Mouse (Mus musculus) myocyte (in vitro differentiated cells): ENCODE measurements at regions not wholly inside any gene's neighbourhood (a gene's known extent, or its start where the extent isn't known, plus 50 kb on each side); places are given as distances from the start of the nearest gene placed in this dataset.

Experiments
- H3K27me3 ChIP-seq: one replicate; pipeline ENCODE4 v1.6.1; 2011; ENCODE audit not compliant: control insufficient read depth, insufficient read depth, insufficient read length
- H3K36me3 ChIP-seq: one replicate; pipeline ENCODE4 v1.6.1; 2011; ENCODE audit not compliant: control insufficient read depth, insufficient read depth
- H3K4me2 ChIP-seq: one replicate; pipeline ENCODE4 v1.6.1; 2011; ENCODE audit warnings: low read depth, control low read depth
- H3K4me3 ChIP-seq: one replicate; pipeline ENCODE4 v1.5.1; 2011; ENCODE audit warnings: mild to moderate bottlenecking, control low read depth, moderate library complexity
- H3K79me2 ChIP-seq: one replicate; pipeline ENCODE4 v1.6.1; 2011; ENCODE audit not compliant: control insufficient read depth, insufficient read depth
- H3ac ChIP-seq: one replicate; pipeline ENCODE4 v1.6.1; 2011; ENCODE audit not compliant: control insufficient read depth, insufficient read length
- CEBPB ChIP-seq: IDR thresholded peaks from 2 replicates; pipeline ENCODE4 v1.6.1; 2011; ENCODE audit warnings: mild to moderate bottlenecking, moderate library complexity; ENCODE audit not compliant: poor library complexity, insufficient read depth, severe bottlenecking
- E2F4 ChIP-seq: IDR thresholded peaks from one replicate; pipeline ENCODE4 v1.6.1; 2011; ENCODE audit warnings: mild to moderate bottlenecking, control low read depth, moderate library complexity; ENCODE audit not compliant: insufficient read depth
- MAX ChIP-seq: IDR thresholded peaks from one replicate; pipeline ENCODE4 v1.6.1; 2011; ENCODE audit warnings: low read depth, mild to moderate bottlenecking, control low read depth
- MYOD1 ChIP-seq, 3 experiments: IDR thresholded peaks; one replicate each; pipeline ENCODE4 v1.6.1; 2011; ENCODE audit warnings: control low read depth in 2 of 3, low read depth in 2 of 3, mild to moderate bottlenecking in 2 of 3, moderate library complexity in 1 of 3; ENCODE audit not compliant: insufficient read length in 2 of 3, control insufficient read depth in 1 of 3
- MYOG ChIP-seq, 3 experiments: IDR thresholded peaks; one replicate each; pipeline ENCODE4 v1.6.1; 2011; ENCODE audit warnings: control low read depth in 2 of 3, low read depth in 2 of 3, mild to moderate bottlenecking in 2 of 3; ENCODE audit not compliant: insufficient read length in 2 of 3, control insufficient read depth in 1 of 3, insufficient read depth in 1 of 3
- POLR2A ChIP-seq: IDR thresholded peaks from one replicate; pipeline ENCODE4 v1.6.1; 2011; ENCODE audit warnings: low read depth, mild to moderate bottlenecking, control low read depth, moderate library complexity; ENCODE audit not compliant: insufficient read length
- POLR2AphosphoS2 ChIP-seq: IDR thresholded peaks from one replicate; pipeline ENCODE4 v1.6.1; 2011; ENCODE audit warnings: low read depth, control low read depth; ENCODE audit not compliant: insufficient read length
- REST ChIP-seq: IDR thresholded peaks from one replicate; pipeline ENCODE4 v1.6.1; 2011; ENCODE audit warnings: mild to moderate bottlenecking, control low read depth, moderate library complexity; ENCODE audit not compliant: insufficient read depth, insufficient read length
- SRF ChIP-seq: IDR thresholded peaks from one replicate; pipeline ENCODE4 v1.6.1; 2011; ENCODE audit warnings: low read depth; ENCODE audit not compliant: control insufficient read depth, insufficient read length
- TCF12 ChIP-seq: IDR thresholded peaks from one replicate; pipeline ENCODE4 v1.6.1; 2011; ENCODE audit warnings: mild to moderate bottlenecking, control low read depth; ENCODE audit not compliant: poor library complexity, insufficient read depth, severe bottlenecking
- TCF3 ChIP-seq: IDR thresholded peaks from one replicate; pipeline ENCODE4 v1.6.1; 2011; ENCODE audit warnings: low read depth, control low read depth; ENCODE audit not compliant: insufficient read length
- USF1 ChIP-seq: IDR thresholded peaks from one replicate; pipeline ENCODE4 v1.6.1; 2011; ENCODE audit warnings: low read depth, mild to moderate bottlenecking, control low read depth, moderate library complexity

DNA sequence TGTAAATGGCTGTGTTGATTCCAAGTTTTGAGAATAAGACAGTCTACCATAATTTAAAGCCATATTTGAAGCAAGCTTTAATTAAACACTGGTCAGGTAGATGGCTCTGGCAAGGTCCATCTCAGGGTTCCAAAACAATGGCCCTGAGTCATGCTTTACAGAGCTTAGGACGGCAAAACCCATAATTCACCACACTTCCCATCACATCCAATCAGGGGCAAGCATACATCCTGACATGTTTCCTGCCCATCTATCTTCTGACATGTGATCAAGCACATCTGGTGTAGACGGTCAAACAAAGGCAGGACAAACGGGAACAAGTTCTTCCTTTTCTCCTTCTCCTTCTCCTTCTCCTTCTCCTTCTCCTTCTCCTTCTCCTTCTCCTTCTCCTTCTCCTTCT lies 101.5 kb downstream of the Zfp706 start:
- H3ac ChIP-seq: no peak overlapping the region
- H3K4me3 ChIP-seq: no peak overlapping the region
- H3K4me2 ChIP-seq: no peak overlapping the region
- H3K36me3 ChIP-seq: no peaks in the 10 kb centered on the region
- no peaks in the 10 kb centered on the region for H3K27me3 ChIP-seq
- no peak for TF ChIP-seq MYOG (IDR thresholded peaks at IDR 0.05; ENCODE audit: control insufficient read depth in 1 of 3, insufficient read depth in 1 of 3, insufficient read length in 2 of 3, low read depth in 2 of 3)
- TF ChIP-seq POLR2A: no peak
- TF ChIP-seq TCF12: no peak
- TF ChIP-seq SRF: no peak
- TF ChIP-seq TCF3: no peak
- no peak for TF ChIP-seq MAX
- no peak for TF ChIP-seq CEBPB
- TF ChIP-seq POLR2AphosphoS2: no peak
- TF ChIP-seq USF1: no peak
- TF ChIP-seq REST: no peak
- no peak for TF ChIP-seq E2F4
- TF ChIP-seq MYOD1 (IDR thresholded peaks at IDR 0.05; ENCODE audit: control insufficient read depth in 1 of 3, insufficient read length in 2 of 3, low read depth in 2 of 3): no peak
- H3K79me2 ChIP-seq: no peaks in the 10 kb centered on the region

DNA sequence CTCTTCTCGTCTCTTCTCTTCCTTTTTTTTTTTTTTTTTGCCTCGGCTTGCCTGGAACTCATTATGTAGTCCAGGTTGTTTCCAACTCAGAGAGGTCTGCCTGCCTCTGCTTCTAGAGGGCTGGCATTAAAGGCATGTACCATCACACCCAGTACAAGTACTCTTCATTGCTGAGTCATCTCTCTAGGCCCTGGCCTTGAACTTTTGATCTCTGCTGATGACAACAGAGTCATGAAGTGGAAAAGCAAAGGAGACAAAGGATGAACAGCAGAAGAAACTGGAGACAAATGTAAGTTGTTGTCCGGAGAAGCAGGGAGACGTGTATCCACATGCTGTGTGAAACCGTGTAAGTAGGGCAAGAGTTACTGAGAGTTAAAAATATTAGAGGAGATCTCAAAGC lies 103.7 kb downstream of the Zfp706 start:
- Histone ChIP-seq H3K4me2 (no peak overlapping the region), H3K27me3 (no peaks in the 10 kb centered on the region), H3K36me3 (no peaks in the 10 kb centered on the region), H3ac (no peak overlapping the region), H3K79me2 (no peaks in the 10 kb centered on the region), H3K4me3 (no peak overlapping the region)
- TF ChIP-seq MYOG (IDR thresholded peaks at IDR 0.05; ENCODE audit: control insufficient read depth in 1 of 3, insufficient read depth in 1 of 3, insufficient read length in 2 of 3, low read depth in 2 of 3) (no peak), POLR2A (no peak), MYOD1 (IDR thresholded peaks at IDR 0.05; ENCODE audit: control insufficient read depth in 1 of 3, insufficient read length in 2 of 3, low read depth in 2 of 3) (no peak), REST (no peak), POLR2AphosphoS2 (no peak), TCF3 (no peak), USF1 (no peak), MAX (no peak), E2F4 (no peak), CEBPB (no peak), TCF12 (no peak), SRF (no peak)

DNA sequence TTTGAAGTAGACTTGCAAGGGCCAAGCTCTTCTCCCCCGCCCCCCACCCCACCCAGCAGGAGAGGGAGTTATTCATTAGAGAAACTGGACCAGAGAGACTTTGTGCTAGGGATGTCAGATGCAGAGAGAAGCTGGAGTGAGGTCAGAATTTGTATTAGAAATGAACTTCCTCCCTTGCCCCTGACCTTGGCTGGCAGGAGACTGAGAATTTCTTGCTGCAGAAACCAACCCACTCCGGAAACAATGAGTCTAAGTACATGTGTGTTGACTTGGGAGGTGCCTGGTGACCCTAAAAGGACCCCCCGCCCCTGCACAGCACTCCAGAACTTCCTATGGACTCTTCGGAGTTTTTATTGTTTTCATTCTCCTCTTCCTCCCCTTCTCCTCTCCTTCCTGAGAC lies 104.3 kb downstream of the Zfp706 start:
- Histone ChIP-seq H3K4me3 (no peak overlapping the region), H3K27me3 (no peaks in the 10 kb centered on the region), H3K36me3 (no peaks in the 10 kb centered on the region), H3K4me2 (no peak overlapping the region), H3K79me2 (no peaks in the 10 kb centered on the region), H3ac (no peak overlapping the region)
- TF ChIP-seq USF1 (no peak), POLR2A (no peak), TCF12 (no peak), SRF (no peak), E2F4 (no peak), POLR2AphosphoS2 (no peak), CEBPB (no peak), TCF3 (no peak), REST (no peak), MYOG (IDR thresholded peaks at IDR 0.05; ENCODE audit: control insufficient read depth in 1 of 3, insufficient read depth in 1 of 3, insufficient read length in 2 of 3, low read depth in 2 of 3) (no peak), MAX (no peak), MYOD1 (IDR thresholded peaks at IDR 0.05; ENCODE audit: control insufficient read depth in 1 of 3, insufficient read length in 2 of 3, low read depth in 2 of 3) (no peak)

DNA sequence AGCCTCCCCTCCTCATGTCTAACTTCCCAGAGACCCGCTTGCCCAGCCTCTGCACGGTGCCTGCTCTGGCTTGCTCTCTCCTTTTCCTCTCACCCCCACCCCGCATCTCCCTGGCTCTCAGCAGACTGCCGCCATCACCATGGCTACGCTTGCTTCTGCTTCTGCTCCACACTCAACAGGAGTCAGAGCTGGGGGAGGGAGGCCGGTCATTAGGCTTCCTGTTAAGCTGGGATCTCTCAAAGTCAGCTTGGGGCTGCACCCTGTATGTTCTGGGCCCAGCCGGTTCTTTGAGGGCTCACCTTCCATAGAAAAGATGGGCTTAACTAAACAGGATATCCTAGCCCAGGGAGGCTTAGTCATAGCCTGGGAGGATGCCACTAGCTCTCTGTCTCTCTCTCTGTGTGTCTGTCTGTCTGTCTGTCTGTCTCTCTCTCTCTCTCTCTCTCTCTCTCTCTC lies 105.7 kb downstream of the Zfp706 start:
- no peak overlapping the region for H3ac ChIP-seq
- no peaks in the 10 kb centered on the region for H3K79me2 ChIP-seq
- no peak for TF ChIP-seq POLR2AphosphoS2
- TF ChIP-seq POLR2A: no peak
- no peak for TF ChIP-seq E2F4
- no peak for TF ChIP-seq REST
- no peak for TF ChIP-seq MYOG (IDR thresholded peaks at IDR 0.05; ENCODE audit: control insufficient read depth in 1 of 3, insufficient read depth in 1 of 3, insufficient read length in 2 of 3, low read depth in 2 of 3)
- TF ChIP-seq TCF12: no peak
- no peak for TF ChIP-seq TCF3
- no peak for TF ChIP-seq MAX
- TF ChIP-seq USF1: no peak
- no peak for TF ChIP-seq CEBPB
- TF ChIP-seq MYOD1 (IDR thresholded peaks at IDR 0.05; ENCODE audit: control insufficient read depth in 1 of 3, insufficient read length in 2 of 3, low read depth in 2 of 3): no peak
- no peak for TF ChIP-seq SRF
- no peaks in the 10 kb centered on the region for H3K36me3 ChIP-seq
- no peaks in the 10 kb centered on the region for H3K27me3 ChIP-seq
- no peak overlapping the region for H3K4me3 ChIP-seq
- no peak overlapping the region for H3K4me2 ChIP-seq
